ENCODE assay signal across 11 mouse cellular contexts in the genomic region with DNA sequence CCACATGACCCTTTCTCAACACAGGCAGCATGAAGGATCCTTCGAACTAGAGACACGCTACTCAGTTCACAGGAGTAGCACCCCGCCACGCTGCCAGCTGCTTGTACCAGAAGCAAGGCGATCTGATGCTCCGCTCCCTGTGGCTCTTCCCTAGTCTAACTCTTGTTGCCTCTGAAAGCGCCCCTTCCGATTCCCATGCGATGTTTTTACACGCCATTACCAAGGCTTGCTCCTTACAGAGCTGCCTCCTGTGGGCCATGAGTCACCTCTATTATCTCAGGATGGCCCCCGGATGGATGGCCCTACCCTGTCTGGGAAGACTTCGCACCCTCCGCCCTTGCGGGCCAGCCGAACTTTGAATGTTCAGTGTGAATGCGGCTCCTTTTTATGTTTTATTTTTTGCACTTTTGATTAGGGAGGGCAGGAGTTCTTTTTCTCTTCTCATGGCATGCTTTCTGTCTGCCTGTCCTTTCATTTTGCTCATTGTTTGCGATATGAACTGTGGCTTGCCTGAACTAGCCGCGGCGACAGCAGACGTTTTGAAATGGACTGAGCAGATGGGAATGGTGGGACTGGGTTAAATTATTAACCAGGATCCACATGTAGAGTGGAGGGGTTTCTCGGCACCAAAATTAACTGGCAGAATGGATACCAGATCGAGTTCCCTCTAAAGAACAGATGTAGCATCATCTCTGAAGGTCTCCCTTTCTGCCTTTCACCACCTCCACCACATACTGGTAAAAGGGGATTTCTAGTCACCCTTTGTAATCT.
DNase-seq lines count a peak whose midpoint lies in the region; ATAC-seq and TF ChIP-seq lines count a peak whose summit lies in the region.
"Had no signal": no experiment of that assay in that cellular context is flagged by ENCODE, and none has a peak within 500 bp of the region (broad histone marks: within the 10 kb centered on the region; RNA-seq: fewer than 3 reads in every experiment).

No protein-coding gene starts in this region.

- no peak for ATAC-seq in liver, embryonic 11.5 days (replicated peaks; ENCODE audit: low FRiP score)
- no peak for ATAC-seq in lung, postnatal 0 days

- H3K9me3 ChIP-seq in liver, embryonic 11.5 days (ENCODE audit: control insufficient read depth, low read length), result no peaks in the 10 kb centered on the region
- H3K9me3 ChIP-seq in lung, postnatal 0 days (ENCODE audit: low read length), result no peaks in the 10 kb centered on the region

- H3K27me3 ChIP-seq in liver, embryonic 11.5 days (replicated peaks; ENCODE audit: control insufficient read depth, insufficient read depth, low read length), result no peaks in the 10 kb centered on the region
- no peaks in the 10 kb centered on the region for H3K27me3 ChIP-seq in lung, postnatal 0 days (replicated peaks; ENCODE audit: insufficient read depth, low read length)

- no peaks in the 10 kb centered on the region for H3K4me1 ChIP-seq in liver, embryonic 11.5 days (replicated peaks; ENCODE audit: control insufficient read depth, insufficient read depth, low read length)
- no peaks in the 10 kb centered on the region for H3K4me1 ChIP-seq in lung, postnatal 0 days (ENCODE audit: insufficient read depth, low read depth, low read length)

- no peak for TF ChIP-seq CTCF in lung, postnatal 0 days (IDR thresholded peaks at IDR 0.05)

- DNase-seq in embryo, embryonic 11 days, result peak; percentile 26
- no peak for DNase-seq in embryo, embryonic 10 days (ENCODE audit: low spot score)
- peak; percentile 22 for DNase-seq in retina, embryonic 14.5 days (ENCODE audit: low spot score)
- no peak for DNase-seq in retina, postnatal 1 day
- no peak for DNase-seq in liver, embryonic 11.5 days (ENCODE audit: low spot score)
- no peak for DNase-seq in spleen, postnatal 36 days (ENCODE audit: low spot score in 2 of 2)
- no peak for DNase-seq in T-cell, adult 2 months (ENCODE audit: low spot score)
- no peak for DNase-seq in lung, postnatal 0 days (ENCODE audit: low spot score)
- DNase-seq: layer of hippocampus, postnatal 36 days; right cerebral cortex, postnatal 14 days had no signal

- no peaks in the 10 kb centered on the region for H3K36me3 ChIP-seq in liver, embryonic 11.5 days (ENCODE audit: control insufficient read depth, insufficient read depth, low read length)
- H3K36me3 ChIP-seq in lung, postnatal 0 days (ENCODE audit: insufficient read depth, low read length), result no peaks in the 10 kb centered on the region

- H3K4me3 ChIP-seq in liver, embryonic 11.5 days (ENCODE audit: low read depth, low read length), result no peak overlapping the region
- H3K4me3 ChIP-seq in lung, postnatal 0 days (ENCODE audit: low read depth, low read length), result no peak overlapping the region
- H3K4me3 ChIP-seq: erythroblast, embryonic 14.5 days had no signal

- no peak overlapping the region for H3K27ac ChIP-seq in liver, embryonic 11.5 days (ENCODE audit: low read depth, low read length)
- H3K27ac ChIP-seq in lung, postnatal 0 days (ENCODE audit: low read length), result no peak overlapping the region

- no peak for TF ChIP-seq EP300 in lung, postnatal 0 days (IDR thresholded peaks at IDR 0.05)

- H3K4me2 ChIP-seq in liver, embryonic 11.5 days, result peak overlapping the region; percentile 23
- no peak overlapping the region for H3K4me2 ChIP-seq in lung, postnatal 0 days (replicated peaks; ENCODE audit: low read depth, low read length)

- H3K9ac ChIP-seq in liver, embryonic 11.5 days (ENCODE audit: low read depth, low read length), result no peak overlapping the region
- H3K9ac ChIP-seq in lung, postnatal 0 days (replicated peaks; ENCODE audit: low read depth), result no peak overlapping the region

- 74% methylated on average over 23 of the region's 23 CpGs for WGBS in liver, embryonic 11.5 days
- WGBS in lung, postnatal 0 days, result 68% methylated on average over 23 of the region's 23 CpGs

Comparison
In these comparisons a context has a peak if more than half of its experiments do, and no peak if none do; other contexts are left out.
1. DNase-seq: peak in embryo, embryonic 11 days (single experiment) and retina, embryonic 14.5 days (single experiment); none in embryo, embryonic 10 days (single experiment), retina, postnatal 1 day (single experiment), liver, embryonic 11.5 days (single experiment), spleen, postnatal 36 days (0 of 2), T-cell, adult 2 months (single experiment) and lung, postnatal 0 days (single experiment).